9 mouse cellular contexts compared by ENCODE assay signal in the genomic region with DNA sequence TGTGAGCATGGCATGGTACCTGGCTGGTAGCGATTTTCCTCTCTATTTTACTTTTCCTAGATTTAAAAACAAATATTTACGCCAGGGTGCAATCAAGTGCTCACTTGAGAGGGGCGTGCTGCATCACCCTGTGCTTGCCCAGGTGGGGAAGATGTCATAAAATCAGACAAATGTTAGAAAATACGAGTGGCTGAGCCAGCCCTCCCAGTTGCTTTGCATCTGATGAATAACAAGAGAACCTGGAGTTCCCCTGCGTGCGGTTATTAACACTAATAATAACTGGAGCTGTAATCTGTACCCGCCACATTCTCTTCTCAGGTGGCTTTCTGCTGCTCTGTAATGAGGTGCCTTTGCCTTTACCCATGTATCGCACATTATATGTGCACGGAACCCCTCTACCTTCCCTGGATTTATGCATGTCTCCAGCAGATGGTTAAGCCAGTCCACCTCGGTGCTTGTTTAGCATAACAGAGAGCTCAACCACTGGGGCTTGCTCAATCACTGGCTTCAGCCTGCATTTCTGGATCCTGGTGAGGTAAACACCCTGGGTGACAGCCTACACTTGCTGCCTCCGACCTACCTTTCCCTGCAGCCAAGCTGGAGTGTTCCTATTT.
DNase-seq lines count a peak whose midpoint lies in the region; ATAC-seq and TF ChIP-seq lines count a peak whose summit lies in the region.
"Had no signal": no experiment of that assay in that cellular context is flagged by ENCODE, and none has a peak within 500 bp of the region (broad histone marks: within the 10 kb centered on the region; RNA-seq: fewer than 3 reads in every experiment).

No protein-coding gene starts in this region.

- WGBS in heart, embryonic 10.5 days: 14% methylated on average over 11 of the region's 11 CpGs
- 20% methylated on average over 11 of the region's 11 CpGs for WGBS in stomach, embryonic 15.5 days
- 16% methylated on average over 11 of the region's 11 CpGs for WGBS in stomach, postnatal 0 days
- 10% methylated on average over 11 of the region's 11 CpGs for WGBS in limb, embryonic 10.5 days

- no peaks in the 10 kb centered on the region for H3K36me3 ChIP-seq in heart, embryonic 10.5 days
- no peaks in the 10 kb centered on the region for H3K36me3 ChIP-seq in stomach, embryonic 15.5 days
- no peaks in the 10 kb centered on the region for H3K36me3 ChIP-seq in stomach, postnatal 0 days (ENCODE audit: control insufficient read depth, insufficient read depth, low read length)
- H3K36me3 ChIP-seq in limb, embryonic 10.5 days: no peaks in the 10 kb centered on the region

- H3K9ac ChIP-seq in stomach, embryonic 15.5 days: no peak overlapping the region
- no peak overlapping the region for H3K9ac ChIP-seq in stomach, postnatal 0 days (ENCODE audit: low read length)

- no peak overlapping the region for H3K27ac ChIP-seq in heart, embryonic 10.5 days
- no peak overlapping the region for H3K27ac ChIP-seq in stomach, embryonic 15.5 days
- H3K27ac ChIP-seq in stomach, postnatal 0 days (replicated peaks): no peak overlapping the region
- H3K27ac ChIP-seq in limb, embryonic 10.5 days: no peak overlapping the region

- no peak for TF ChIP-seq EP300 in stomach, postnatal 0 days (optimal IDR thresholded peaks at IDR 0.05)

- intact Hi-C loops in heart, postnatal 14 days (cut with DNase I): no loop called here
- intact Hi-C loops in gastrocnemius, postnatal 36 days (cut with DNase I): no loop called here

- peak overlapping the region; percentile 42 for H3K4me3 ChIP-seq in heart, embryonic 10.5 days
- no peak overlapping the region for H3K4me3 ChIP-seq in stomach, embryonic 15.5 days (replicated peaks)
- no peak overlapping the region for H3K4me3 ChIP-seq in stomach, postnatal 0 days (ENCODE audit: low read depth, low read length)
- H3K4me3 ChIP-seq in limb, embryonic 10.5 days: peak overlapping the region; percentile 31

- no peak for DNase-seq in heart, embryonic 10.5 days (ENCODE audit: low spot score)
- no peak for DNase-seq in heart, postnatal 14 days
- DNase-seq in stomach, postnatal 0 days (ENCODE audit: low spot score): no peak
- DNase-seq in limb, embryonic 10.5 days (ENCODE audit: low spot score): no peak
- no peak for DNase-seq in layer of hippocampus, adult 9-10 months (ENCODE audit: low spot score)
- DNase-seq in adipocyte (ENCODE audit: low spot score): no peak
- DNase-seq in gastrocnemius, postnatal 36 days: no peak
- DNase-seq: kidney, adult 8-10 months had no signal

- H3K9me3 ChIP-seq in heart, embryonic 10.5 days: no peaks in the 10 kb centered on the region
- H3K9me3 ChIP-seq in stomach, embryonic 15.5 days: no peaks in the 10 kb centered on the region
- H3K9me3 ChIP-seq in stomach, postnatal 0 days (ENCODE audit: control insufficient read depth, low read length): no peaks in the 10 kb centered on the region
- H3K9me3 ChIP-seq in limb, embryonic 10.5 days (replicated peaks): no peaks in the 10 kb centered on the region

- TF ChIP-seq CTCF in stomach, postnatal 0 days (IDR thresholded peaks at IDR 0.05; ENCODE audit: low read depth): no peak

- ATAC-seq in stomach, embryonic 15.5 days (ENCODE audit: insufficient read depth, low FRiP score, low read depth): no peak
- ATAC-seq in stomach, postnatal 0 days (ENCODE audit: low FRiP score, low TSS enrichment): no peak

- H3K4me1 ChIP-seq in heart, embryonic 10.5 days: no peaks in the 10 kb centered on the region
- H3K4me1 ChIP-seq in stomach, embryonic 15.5 days: no peaks in the 10 kb centered on the region
- no peaks in the 10 kb centered on the region for H3K4me1 ChIP-seq in stomach, postnatal 0 days (replicated peaks; ENCODE audit: control insufficient read depth, insufficient read depth)
- H3K4me1 ChIP-seq in limb, embryonic 10.5 days: no peaks in the 10 kb centered on the region

- H3K4me2 ChIP-seq in stomach, embryonic 15.5 days: peak overlapping the region; percentile 19; the same call in 1 of the 2 replicates
- no peak overlapping the region for H3K4me2 ChIP-seq in stomach, postnatal 0 days (replicated peaks; ENCODE audit: low read depth)

- H3K27me3 ChIP-seq in heart, embryonic 10.5 days (ENCODE audit: insufficient read depth, poor library complexity, severe bottlenecking): no peaks in the 10 kb centered on the region
- no peaks in the 10 kb centered on the region for H3K27me3 ChIP-seq in stomach, embryonic 15.5 days (replicated peaks)
- no peaks in the 10 kb centered on the region for H3K27me3 ChIP-seq in stomach, postnatal 0 days (ENCODE audit: control insufficient read depth, insufficient read depth, low read length)
- H3K27me3 ChIP-seq in limb, embryonic 10.5 days (ENCODE audit: low read depth, poor library complexity, severe bottlenecking): peaks cover 12% of the 10 kb centered on the region

Comparison
In these comparisons a context has a peak if more than half of its experiments do, and no peak if none do; other contexts are left out.
1. H3K4me3 ChIP-seq: peak in heart, embryonic 10.5 days (single experiment) and limb, embryonic 10.5 days (single experiment); none in stomach, embryonic 15.5 days (single experiment) and stomach, postnatal 0 days (single experiment).